Mouse (Mus musculus): ENCODE measurements at regions not wholly inside any gene's neighbourhood (a gene's known extent, or its start where the extent isn't known, plus 50 kb on each side); places are given as distances from the start of the nearest gene placed in this dataset.

GRCm38 (mm10) chr11:92405818-92406217 lies 692.0 kb upstream of the Car10 start:
- peak; percentile 15 for DNase-seq (ENCODE audit: extremely low spot score, low spot score)

GRCm38 (mm10) chr11:92451372-92451771 lies 646.5 kb upstream of the Car10 start:
- DNase-seq (ENCODE audit: extremely low spot score, low spot score), result no peak

- DNase-seq (ENCODE audit: extremely low spot score, low spot score), result no peak
Observed at GRCm38 (mm10) chr11:92495291-92495690, 602.5 kb upstream of the Car10 start.

Measured in neural tube, embryonic 10.5 days (tissue).